Mouse (Mus musculus): ENCODE data around the gene Nav3. TPM values are rescaled to one million over a fixed set of nuclear protein-coding genes. Genes with fewer than 3 reads are reported as not detected.
A peak's percentile ranks its signal among the peaks of the same experiment; 100 is the strongest.

Nav3 gene
- polyA plus RNA-seq, 1 experiment from 2014 or later: 27.7 TPM

DNA sequence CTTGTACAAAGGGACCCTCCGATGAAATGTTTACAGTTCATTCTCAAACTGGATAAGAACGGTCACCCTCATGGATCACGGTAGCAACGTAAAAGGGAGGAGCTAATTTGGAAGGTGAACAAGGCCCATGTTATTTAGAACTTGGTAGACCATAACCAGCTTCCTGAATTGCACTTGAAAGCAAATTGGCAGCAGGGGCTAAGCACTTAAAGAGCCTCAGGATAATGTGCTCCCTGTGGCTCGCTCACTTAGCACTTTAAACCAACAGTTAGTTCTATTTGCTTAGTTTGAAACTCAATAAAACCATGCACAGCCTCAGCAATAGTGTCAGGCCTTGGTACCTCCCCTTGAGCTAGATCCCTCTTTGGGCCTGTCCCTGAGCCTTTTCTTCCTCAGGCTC, 138.7 kb downstream of the Nav3 start:
- Histone ChIP-seq H3K27me3 (ENCODE audit: control insufficient read depth, insufficient read depth, low read length) (no peaks in the 10 kb centered on the region), H3K4me3 (replicated peaks; ENCODE audit: low read length) (no peak overlapping the region), H3K9me3 (ENCODE audit: control insufficient read depth, low read length) (no peaks in the 10 kb centered on the region), H3K9ac (no peak overlapping the region), H3K4me2 (replicated peaks) (no peak overlapping the region), H3K27ac (no peak overlapping the region), H3K4me1 (replicated peaks; ENCODE audit: control insufficient read depth, insufficient read depth, low read length) (peaks cover 12% of the 10 kb centered on the region), H3K36me3 (replicated peaks; ENCODE audit: control insufficient read depth, insufficient read depth) (no peaks in the 10 kb centered on the region)
- 80% methylated on average over 5 of the region's 5 CpGs for WGBS
- no peak for DNase-seq (ENCODE audit: low spot score)
- ATAC-seq (ENCODE audit: low FRiP score): no peak

GRCm38 (mm10) chr10:110314525-110314924, 141.5 kb downstream of the Nav3 start:
- no peak overlapping the region for H3K4me3 ChIP-seq (replicated peaks; ENCODE audit: low read length)
- H3K36me3 ChIP-seq (replicated peaks; ENCODE audit: control insufficient read depth, insufficient read depth): no peaks in the 10 kb centered on the region
- no peak overlapping the region for H3K4me2 ChIP-seq (replicated peaks)
- H3K9ac ChIP-seq: no peak overlapping the region
- no peak for ATAC-seq (ENCODE audit: low FRiP score)
- 51% methylated on average over 5 of the region's 5 CpGs for WGBS
- no peak for DNase-seq (ENCODE audit: low spot score)
- H3K27ac ChIP-seq: no peak overlapping the region
- H3K4me1 ChIP-seq (replicated peaks; ENCODE audit: control insufficient read depth, insufficient read depth, low read length): peaks cover 7% of the 10 kb centered on the region; the same call in 1 of the 2 replicates
- no peaks in the 10 kb centered on the region for H3K27me3 ChIP-seq (ENCODE audit: control insufficient read depth, insufficient read depth, low read length)
- no peaks in the 10 kb centered on the region for H3K9me3 ChIP-seq (ENCODE audit: control insufficient read depth, low read length)

DNA sequence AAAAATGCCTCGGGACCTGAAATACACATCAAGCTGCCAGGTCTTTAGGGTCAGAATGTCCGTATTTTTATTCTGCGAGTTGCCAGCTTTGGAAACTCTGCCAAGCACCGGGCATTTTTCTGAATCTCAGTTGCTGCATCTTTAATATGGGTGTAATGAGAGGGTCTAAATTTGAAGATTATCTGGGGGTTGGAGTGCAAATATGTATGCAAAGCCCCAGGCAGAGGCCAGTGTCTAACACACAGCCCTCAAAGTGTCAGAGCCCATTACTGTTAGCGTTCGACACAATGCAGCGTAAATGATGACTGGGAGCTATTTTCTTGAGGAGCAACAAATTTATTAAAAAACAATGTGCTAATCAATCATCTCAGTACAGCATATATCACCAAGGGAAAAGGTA, 142.0 kb downstream of the Nav3 start:
- no peak for ATAC-seq (ENCODE audit: low FRiP score)
- H3K4me1 ChIP-seq (replicated peaks; ENCODE audit: control insufficient read depth, insufficient read depth, low read length): peaks cover 7% of the 10 kb centered on the region; the same call in 1 of the 2 replicates
- no peaks in the 10 kb centered on the region for H3K9me3 ChIP-seq (ENCODE audit: control insufficient read depth, low read length)
- H3K27ac ChIP-seq: 0 out of 2 replicates have a peak overlapping the region, but pooled peaks have one; percentile 21
- H3K9ac ChIP-seq: no peak overlapping the region
- H3K27me3 ChIP-seq (ENCODE audit: control insufficient read depth, insufficient read depth, low read length): no peaks in the 10 kb centered on the region
- 56% methylated on average over 7 of the region's 7 CpGs for WGBS
- H3K4me3 ChIP-seq (replicated peaks; ENCODE audit: low read length): no peak overlapping the region
- no peak overlapping the region for H3K4me2 ChIP-seq (replicated peaks)
- no peaks in the 10 kb centered on the region for H3K36me3 ChIP-seq (replicated peaks; ENCODE audit: control insufficient read depth, insufficient read depth)
- no peak for DNase-seq (ENCODE audit: low spot score)

DNA sequence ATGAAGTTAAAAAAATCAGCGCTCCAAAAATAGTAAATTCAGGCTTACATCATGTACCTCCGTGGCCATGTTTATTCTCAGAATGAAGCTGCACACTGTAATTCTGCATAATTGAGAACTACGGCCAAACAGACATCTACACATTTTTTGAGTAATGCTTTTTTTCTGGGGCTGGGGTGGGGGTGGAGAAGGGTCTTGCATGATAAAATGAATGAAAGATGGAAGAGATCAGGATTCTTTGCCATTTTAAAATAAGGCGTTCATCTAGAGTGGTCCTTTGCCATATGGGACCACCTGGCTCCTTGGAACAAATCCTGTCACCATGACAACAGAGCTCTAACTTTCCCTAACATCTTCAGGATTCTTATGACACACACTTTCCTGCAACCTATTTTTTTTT, 146.5 kb downstream of the Nav3 start:
- H3K4me3 ChIP-seq (replicated peaks; ENCODE audit: low read length): no peak overlapping the region
- WGBS: 74% methylated on average over 4 of the region's 4 CpGs
- H3K9ac ChIP-seq: no peak overlapping the region
- ATAC-seq (ENCODE audit: low FRiP score) (no peak), DNase-seq (ENCODE audit: low spot score) (no peak)
- no peaks in the 10 kb centered on the region for H3K9me3 ChIP-seq (ENCODE audit: control insufficient read depth, low read length)
- H3K36me3 ChIP-seq (replicated peaks; ENCODE audit: control insufficient read depth, insufficient read depth): no peaks in the 10 kb centered on the region
- H3K27ac ChIP-seq: no peak overlapping the region
- peaks cover 7% of the 10 kb centered on the region; the same call in 1 of the 2 replicates for H3K4me1 ChIP-seq (replicated peaks; ENCODE audit: control insufficient read depth, insufficient read depth, low read length)
- no peak overlapping the region for H3K4me2 ChIP-seq (replicated peaks)
- no peaks in the 10 kb centered on the region for H3K27me3 ChIP-seq (ENCODE audit: control insufficient read depth, insufficient read depth, low read length)

- Histone ChIP-seq H3K4me1 (replicated peaks; ENCODE audit: control insufficient read depth, insufficient read depth, low read length) (no peaks in the 10 kb centered on the region), H3K4me3 (replicated peaks; ENCODE audit: low read length) (no peak overlapping the region), H3K36me3 (replicated peaks; ENCODE audit: control insufficient read depth, insufficient read depth) (no peaks in the 10 kb centered on the region), H3K9me3 (ENCODE audit: control insufficient read depth, low read length) (no peaks in the 10 kb centered on the region), H3K9ac (no peak overlapping the region), H3K4me2 (replicated peaks) (no peak overlapping the region), H3K27ac (no peak overlapping the region), H3K27me3 (ENCODE audit: control insufficient read depth, insufficient read depth, low read length) (no peaks in the 10 kb centered on the region)
- WGBS: 89% methylated on average over 5 of the region's 5 CpGs
- ATAC-seq (ENCODE audit: low FRiP score) (no peak), DNase-seq (ENCODE audit: low spot score) (no peak)
These were observed 150.4 kb downstream of the Nav3 start for GRCm38 (mm10) chr10:110305609-110306008.

DNA sequence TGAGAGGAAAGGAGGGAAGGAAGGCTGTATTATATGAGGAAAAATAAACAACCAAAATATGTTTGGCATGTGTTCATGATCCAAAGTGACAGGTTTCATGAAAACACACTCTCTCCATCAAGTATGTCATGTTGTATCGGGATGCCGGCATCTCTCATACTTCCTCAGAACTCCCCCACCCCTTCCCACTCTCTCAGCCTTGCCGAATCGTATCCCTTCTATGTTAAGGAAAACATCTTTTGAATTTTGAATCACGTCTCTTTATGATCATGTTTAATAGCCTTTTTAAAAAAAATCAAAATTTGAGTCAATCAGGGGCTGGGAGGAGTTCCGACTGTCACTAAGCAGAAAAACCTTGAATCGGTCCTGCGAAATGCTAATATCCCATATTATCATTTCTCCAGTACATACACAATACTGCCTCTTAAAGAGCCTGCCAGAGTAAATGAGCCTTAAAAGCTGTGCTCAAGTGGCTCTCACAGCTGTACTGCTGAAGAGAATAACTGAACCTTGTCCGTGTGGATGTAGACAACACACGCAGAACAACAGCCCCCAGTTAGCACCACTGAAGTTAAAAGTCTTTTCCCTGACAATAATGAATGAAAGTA, 165.9 kb downstream of the Nav3 start:
- H3K27ac ChIP-seq: no peak overlapping the region
- 73% methylated on average over 10 of the region's 10 CpGs for WGBS

GRCm38 (mm10) chr10:110283879-110284278, 172.1 kb downstream of the Nav3 start:
- Histone ChIP-seq H3K4me1 (replicated peaks; ENCODE audit: control insufficient read depth, insufficient read depth, low read length) (no peaks in the 10 kb centered on the region), H3K27ac (no peak overlapping the region), H3K9ac (no peak overlapping the region), H3K36me3 (replicated peaks; ENCODE audit: control insufficient read depth, insufficient read depth) (0 out of 2 replicates have a peak, but pooled peaks cover 3% of the 10 kb centered on the region), H3K27me3 (ENCODE audit: control insufficient read depth, insufficient read depth, low read length) (no peaks in the 10 kb centered on the region), H3K4me2 (replicated peaks) (no peak overlapping the region), H3K4me3 (replicated peaks; ENCODE audit: low read length) (no peak overlapping the region), H3K9me3 (ENCODE audit: control insufficient read depth, low read length) (no peaks in the 10 kb centered on the region)
- ATAC-seq (ENCODE audit: low FRiP score) (no peak), DNase-seq (ENCODE audit: low spot score) (no peak)
- 82% methylated on average over 3 of the region's 3 CpGs for WGBS

More for the DNA sequence above, 165.9 kb downstream of the Nav3 start:
- no peaks in the 10 kb centered on the region for H3K36me3 ChIP-seq (replicated peaks; ENCODE audit: control insufficient read depth, insufficient read depth)
- no peak overlapping the region for H3K4me3 ChIP-seq (replicated peaks; ENCODE audit: low read length)
- H3K9me3 ChIP-seq (ENCODE audit: control insufficient read depth, low read length): no peaks in the 10 kb centered on the region
- DNase-seq (ENCODE audit: low spot score) (no peak), ATAC-seq (ENCODE audit: low FRiP score) (no peak)
- no peaks in the 10 kb centered on the region for H3K4me1 ChIP-seq (replicated peaks; ENCODE audit: control insufficient read depth, insufficient read depth, low read length)
- no peaks in the 10 kb centered on the region for H3K27me3 ChIP-seq (ENCODE audit: control insufficient read depth, insufficient read depth, low read length)
- no peak overlapping the region for H3K4me2 ChIP-seq (replicated peaks)
- H3K9ac ChIP-seq: no peak overlapping the region

- H3K27me3 ChIP-seq (ENCODE audit: control insufficient read depth, insufficient read depth, low read length): no peaks in the 10 kb centered on the region
- 74% methylated on average over 2 of the region's 2 CpGs for WGBS
- no peak overlapping the region for H3K27ac ChIP-seq
- H3K9me3 ChIP-seq (ENCODE audit: control insufficient read depth, low read length): no peaks in the 10 kb centered on the region
- no peak for DNase-seq (ENCODE audit: low spot score)
- no peaks in the 10 kb centered on the region for H3K36me3 ChIP-seq (replicated peaks; ENCODE audit: control insufficient read depth, insufficient read depth)
- no peak overlapping the region for H3K4me3 ChIP-seq (replicated peaks; ENCODE audit: low read length)
- no peak for ATAC-seq (ENCODE audit: low FRiP score)
- no peak overlapping the region for H3K4me2 ChIP-seq (replicated peaks)
- no peaks in the 10 kb centered on the region for H3K4me1 ChIP-seq (replicated peaks; ENCODE audit: control insufficient read depth, insufficient read depth, low read length)
- no peak overlapping the region for H3K9ac ChIP-seq
These were observed 183.2 kb downstream of the Nav3 start for GRCm38 (mm10) chr10:110272818-110273217.

DNA sequence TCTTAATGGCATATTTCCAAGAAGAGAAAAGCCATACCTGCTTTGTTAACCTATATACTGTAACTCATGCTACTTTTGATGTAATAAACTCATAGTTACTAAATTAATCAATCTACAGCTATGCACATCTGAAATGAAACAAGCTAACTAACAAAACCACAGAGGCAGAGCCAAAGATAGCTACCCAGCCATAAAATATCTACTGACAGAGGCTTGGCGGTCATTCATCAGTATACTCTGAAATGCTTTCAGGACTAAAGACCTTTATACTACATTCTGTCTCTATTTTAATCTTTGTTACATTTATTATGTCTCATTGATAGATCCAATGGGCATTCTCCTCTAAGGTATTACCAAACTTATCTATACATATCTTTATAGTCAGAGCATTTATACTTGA, 185.4 kb downstream of the Nav3 start:
- Histone ChIP-seq H3K9ac (no peak overlapping the region), H3K9me3 (ENCODE audit: control insufficient read depth, low read length) (no peaks in the 10 kb centered on the region), H3K36me3 (replicated peaks; ENCODE audit: control insufficient read depth, insufficient read depth) (no peaks in the 10 kb centered on the region), H3K27me3 (ENCODE audit: control insufficient read depth, insufficient read depth, low read length) (no peaks in the 10 kb centered on the region), H3K4me2 (replicated peaks) (no peak overlapping the region), H3K27ac (no peak overlapping the region), H3K4me1 (replicated peaks; ENCODE audit: control insufficient read depth, insufficient read depth, low read length) (no peaks in the 10 kb centered on the region), H3K4me3 (replicated peaks; ENCODE audit: low read length) (no peak overlapping the region)
- 94% methylated on average over 1 of the region's 1 CpGs for WGBS
- no peak for ATAC-seq (ENCODE audit: low FRiP score)
- no peak for DNase-seq (ENCODE audit: low spot score)

GRCm38 (mm10) chr10:110242128-110242561, 213.9 kb downstream of the Nav3 start:
- Histone ChIP-seq H3K9me3 (ENCODE audit: control insufficient read depth, low read length) (no peaks in the 10 kb centered on the region), H3K4me3 (replicated peaks; ENCODE audit: low read length) (no peak overlapping the region), H3K36me3 (replicated peaks; ENCODE audit: control insufficient read depth, insufficient read depth) (no peaks in the 10 kb centered on the region), H3K4me2 (replicated peaks) (no peak overlapping the region), H3K9ac (no peak overlapping the region), H3K27me3 (ENCODE audit: control insufficient read depth, insufficient read depth, low read length) (no peaks in the 10 kb centered on the region), H3K4me1 (replicated peaks; ENCODE audit: control insufficient read depth, insufficient read depth, low read length) (peaks cover 7% of the 10 kb centered on the region; the same call in 1 of the 2 replicates), H3K27ac (peak overlapping the region; percentile 67; the same call in 1 of the 2 replicates)
- DNase-seq (ENCODE audit: low spot score) (no peak), ATAC-seq (ENCODE audit: low FRiP score) (peak; percentile 59; the same call in 1 of the 2 replicates)
- WGBS: 22% methylated on average over 3 of the region's 3 CpGs
